Mouse (Mus musculus): ENCODE data around the gene Iqch.

- TF ChIP-seq POLR2A (IDR thresholded peaks at IDR 0.05; ENCODE audit: low read depth, low read length) = no peak
- no peak for TF ChIP-seq CTCF (IDR thresholded peaks at IDR 0.05; ENCODE audit: extremely low read depth, insufficient read length, insufficient replicate concordance, low read depth, low read length)
Measured at GRCm38 (mm10) chr9:63512851-63513250, 89.4 kb downstream of the Iqch start.

All from small intestine, adult 2 months (tissue).